Mouse (Mus musculus): ENCODE measurements around the gene Abca5. TPM values are rescaled to one million over a fixed set of nuclear protein-coding genes. Genes with fewer than 3 reads are reported as not detected.

Abca5 gene
- polyA plus RNA-seq, 1 experiment from 2014 or later, result 8.4 TPM

DNA sequence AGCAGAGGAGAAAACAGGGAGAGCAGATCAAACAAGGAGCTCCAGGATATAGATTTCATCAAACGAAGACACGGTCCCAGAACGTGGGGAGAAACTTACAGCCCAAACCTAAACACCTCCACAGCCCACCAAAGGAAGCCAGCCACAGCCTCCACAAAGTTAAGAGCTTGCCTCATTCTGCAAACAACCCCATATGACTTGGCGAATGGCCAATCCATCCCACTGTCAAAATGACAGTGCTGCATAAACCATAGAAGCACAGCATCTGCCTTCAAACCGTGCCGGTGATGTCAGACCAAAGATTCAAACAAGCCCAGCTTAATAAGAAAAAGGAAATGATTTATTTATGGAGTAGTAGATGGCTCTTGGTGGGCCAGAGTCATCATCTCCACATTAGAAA, 7.4 kb downstream of the Abca5 start:
- ATAC-seq, result peak; percentile 59
- no peak overlapping the region for H3K9ac ChIP-seq (replicated peaks; ENCODE audit: low read depth, low read length)
- no peaks in the 10 kb centered on the region for H3K27me3 ChIP-seq (replicated peaks; ENCODE audit: control insufficient read depth, insufficient read depth, low read length)
- no peaks in the 10 kb centered on the region for H3K36me3 ChIP-seq (ENCODE audit: control insufficient read depth, insufficient read depth)
- H3K9me3 ChIP-seq (ENCODE audit: control insufficient read depth, low read length), result no peaks in the 10 kb centered on the region
- WGBS, result 62% methylated on average over 6 of the region's 6 CpGs
- peaks cover 5% of the 10 kb centered on the region for H3K4me1 ChIP-seq (replicated peaks; ENCODE audit: control insufficient read depth, insufficient read depth, low read length)
- H3K27ac ChIP-seq (ENCODE audit: low read length), result no peak overlapping the region
- no peak overlapping the region for H3K4me3 ChIP-seq (replicated peaks; ENCODE audit: low read length)
- H3K4me2 ChIP-seq (ENCODE audit: low read length), result no peak overlapping the region

DNA sequence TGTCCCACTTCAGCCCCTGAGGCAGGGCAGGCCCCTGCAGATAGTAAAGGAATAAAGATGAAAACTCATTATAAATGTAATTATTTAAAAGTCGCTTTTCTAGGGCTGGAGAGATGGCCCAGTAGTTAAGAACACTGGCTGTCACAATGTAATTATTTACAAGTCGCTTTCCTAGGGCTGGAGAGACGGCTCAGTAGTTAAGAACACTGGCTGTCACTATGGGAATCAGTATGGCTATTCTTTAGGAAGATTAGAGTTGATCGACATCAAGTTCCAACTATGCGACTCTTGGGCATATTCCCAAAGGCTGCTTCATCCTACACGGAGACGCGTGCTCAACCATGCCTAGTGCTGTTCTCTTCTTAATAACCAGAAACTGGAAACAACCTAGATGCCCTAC, 15.2 kb downstream of the Abca5 start:
- no peak overlapping the region for H3K27ac ChIP-seq (ENCODE audit: low read length)
- no peak for ATAC-seq
- H3K4me2 ChIP-seq (ENCODE audit: low read length), result no peak overlapping the region
- peaks cover under 1% of the 10 kb centered on the region; the same call in 1 of the 2 replicates for H3K36me3 ChIP-seq (ENCODE audit: control insufficient read depth, insufficient read depth)
- H3K4me3 ChIP-seq (replicated peaks; ENCODE audit: low read length), result no peak overlapping the region
- H3K9me3 ChIP-seq (ENCODE audit: control insufficient read depth, low read length), result no peaks in the 10 kb centered on the region
- H3K27me3 ChIP-seq (replicated peaks; ENCODE audit: control insufficient read depth, insufficient read depth, low read length), result no peaks in the 10 kb centered on the region
- 42% methylated on average over 8 of the region's 8 CpGs for whole genome bisulfite sequencing
- no peaks in the 10 kb centered on the region for H3K4me1 ChIP-seq (replicated peaks; ENCODE audit: control insufficient read depth, insufficient read depth, low read length)
- no peak overlapping the region for H3K9ac ChIP-seq (replicated peaks; ENCODE audit: low read depth, low read length)

DNA sequence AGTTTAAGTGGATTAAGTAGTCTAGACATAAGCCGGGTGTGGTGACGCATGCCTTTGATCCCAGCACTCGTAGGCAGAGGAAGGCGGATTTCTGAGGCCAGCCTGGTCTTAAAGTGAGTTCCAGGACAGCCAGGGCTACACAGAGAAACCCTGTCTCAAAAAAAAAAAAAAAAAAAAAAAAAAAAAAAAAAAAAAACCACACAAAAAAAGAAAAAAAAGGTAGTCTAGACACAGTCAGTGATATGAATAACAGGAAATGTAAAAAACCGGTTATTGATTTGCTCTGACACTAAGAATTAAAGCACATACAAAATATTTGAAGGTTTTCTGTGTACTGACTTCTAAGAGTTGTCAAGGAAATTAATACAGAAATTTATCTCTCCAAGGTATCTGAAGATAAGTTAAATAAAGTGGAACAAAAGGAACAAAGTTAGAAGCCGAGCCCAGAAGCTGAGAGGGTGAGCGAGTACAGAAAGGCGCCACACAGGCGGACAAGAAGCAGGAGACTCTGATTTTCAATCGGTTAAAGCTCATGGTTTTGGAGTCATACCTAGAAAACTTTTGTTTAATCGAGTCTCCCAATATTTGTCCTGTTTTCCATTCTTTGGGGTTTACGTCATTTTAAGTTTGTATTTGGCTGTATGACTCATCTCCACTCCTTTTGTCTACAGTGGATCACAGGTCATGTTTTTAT, 30.9 kb downstream of the Abca5 start:
- Histone ChIP-seq H3K4me2 (ENCODE audit: low read length) (no peak overlapping the region), H3K9me3 (ENCODE audit: control insufficient read depth, low read length) (no peaks in the 10 kb centered on the region), H3K4me1 (replicated peaks; ENCODE audit: control insufficient read depth, insufficient read depth, low read length) (no peaks in the 10 kb centered on the region), H3K27ac (ENCODE audit: low read length) (no peak overlapping the region), H3K4me3 (replicated peaks; ENCODE audit: low read length) (no peak overlapping the region), H3K27me3 (replicated peaks; ENCODE audit: control insufficient read depth, insufficient read depth, low read length) (no peaks in the 10 kb centered on the region), H3K9ac (replicated peaks; ENCODE audit: low read depth, low read length) (no peak overlapping the region), H3K36me3 (ENCODE audit: control insufficient read depth, insufficient read depth) (no peaks in the 10 kb centered on the region)
- ATAC-seq, result no peak
- 85% methylated on average over 12 of the region's 12 CpGs for WGBS

DNA sequence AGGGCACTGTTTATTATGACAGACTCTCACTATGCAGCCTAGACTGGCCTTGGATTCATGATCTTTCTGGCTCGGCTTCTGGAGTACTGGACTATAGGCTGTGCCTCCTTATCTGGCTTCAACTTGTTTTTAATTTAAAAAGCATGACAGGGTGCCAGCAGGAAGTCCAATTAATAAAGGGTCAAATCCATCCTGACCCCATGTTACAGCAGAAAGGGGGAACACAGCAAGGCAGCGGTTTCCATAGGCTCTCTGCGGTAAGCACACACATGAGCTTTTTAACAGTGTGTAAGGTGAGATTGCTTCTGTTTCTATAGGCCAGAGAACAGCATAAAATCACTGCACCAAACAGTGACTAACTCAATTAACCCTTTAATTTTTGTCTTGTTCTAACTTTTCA, 34.1 kb downstream of the Abca5 start:
- 16% methylated on average over 3 of the region's 3 CpGs for WGBS
- Histone ChIP-seq H3K4me1 (replicated peaks; ENCODE audit: control insufficient read depth, insufficient read depth, low read length) (no peaks in the 10 kb centered on the region), H3K9me3 (ENCODE audit: control insufficient read depth, low read length) (no peaks in the 10 kb centered on the region), H3K27me3 (replicated peaks; ENCODE audit: control insufficient read depth, insufficient read depth, low read length) (no peaks in the 10 kb centered on the region), H3K4me2 (ENCODE audit: low read length) (no peak overlapping the region), H3K9ac (replicated peaks; ENCODE audit: low read depth, low read length) (no peak overlapping the region), H3K27ac (ENCODE audit: low read length) (no peak overlapping the region), H3K4me3 (replicated peaks; ENCODE audit: low read length) (no peak overlapping the region), H3K36me3 (ENCODE audit: control insufficient read depth, insufficient read depth) (no peaks in the 10 kb centered on the region)
- no peak for ATAC-seq

DNA sequence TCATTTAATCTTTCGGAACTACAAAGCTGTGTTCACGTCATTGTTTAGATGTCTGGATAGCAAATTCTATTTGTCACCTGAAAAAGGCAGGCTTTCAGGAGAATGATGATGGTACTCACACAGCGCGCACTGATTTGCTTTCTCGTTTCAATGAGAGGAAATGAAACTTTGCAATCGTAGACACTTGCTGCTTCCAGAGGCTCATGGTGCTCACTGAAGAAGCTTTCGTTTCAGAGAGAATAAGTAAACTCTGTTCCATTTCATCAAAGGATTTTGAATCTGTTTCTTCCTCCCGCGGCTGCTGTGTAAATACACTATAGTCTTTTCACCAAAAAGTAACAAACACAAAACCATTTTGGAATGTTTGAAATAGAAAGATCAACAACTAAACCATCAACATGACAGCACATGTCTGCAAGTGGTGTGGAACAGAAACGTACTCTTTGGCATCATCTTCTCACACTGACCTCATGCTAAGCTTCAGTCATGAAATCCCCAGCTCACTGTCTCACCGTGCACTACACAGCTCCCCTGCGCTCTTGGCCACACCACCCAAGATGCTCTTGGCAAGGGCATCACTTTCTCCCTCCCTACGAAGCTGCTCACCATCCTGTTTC, 39.5 kb downstream of the Abca5 start:
- Histone ChIP-seq H3K4me1 (replicated peaks; ENCODE audit: control insufficient read depth, insufficient read depth, low read length) (no peaks in the 10 kb centered on the region), H3K36me3 (ENCODE audit: control insufficient read depth, insufficient read depth) (peaks cover 2% of the 10 kb centered on the region; the same call in 1 of the 2 replicates), H3K4me3 (replicated peaks; ENCODE audit: low read length) (no peak overlapping the region), H3K27ac (ENCODE audit: low read length) (no peak overlapping the region), H3K9ac (replicated peaks; ENCODE audit: low read depth, low read length) (no peak overlapping the region), H3K27me3 (replicated peaks; ENCODE audit: control insufficient read depth, insufficient read depth, low read length) (no peaks in the 10 kb centered on the region), H3K9me3 (ENCODE audit: control insufficient read depth, low read length) (no peaks in the 10 kb centered on the region), H3K4me2 (ENCODE audit: low read length) (no peak overlapping the region)
- WGBS, result 86% methylated on average over 13 of the region's 13 CpGs
- ATAC-seq, result no peak

DNA sequence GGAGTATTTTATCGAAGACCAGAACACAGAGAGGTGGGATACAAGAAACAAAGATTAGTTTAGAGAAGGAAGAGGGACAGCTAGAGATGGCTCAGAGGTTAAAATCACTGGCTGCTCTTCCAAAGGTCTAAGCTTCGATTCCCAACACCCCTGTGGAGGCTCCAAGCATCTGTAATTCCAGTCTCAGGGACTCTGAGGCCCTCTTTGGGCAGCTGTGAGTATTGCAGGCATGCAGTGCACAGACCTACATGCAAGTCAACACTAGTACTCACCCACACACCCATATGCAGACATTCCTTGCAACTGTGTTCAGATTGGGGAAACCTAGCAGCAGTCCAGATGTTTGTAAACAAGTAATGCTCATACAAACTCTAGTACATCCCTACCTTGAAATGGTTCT, 46.9 kb downstream of the Abca5 start:
- no peaks in the 10 kb centered on the region for H3K27me3 ChIP-seq (replicated peaks; ENCODE audit: control insufficient read depth, insufficient read depth, low read length)
- WGBS, result 62% methylated on average over 2 of the region's 2 CpGs
- no peaks in the 10 kb centered on the region for H3K9me3 ChIP-seq (ENCODE audit: control insufficient read depth, low read length)
- H3K4me3 ChIP-seq (replicated peaks; ENCODE audit: low read length), result no peak overlapping the region
- H3K4me1 ChIP-seq (replicated peaks; ENCODE audit: control insufficient read depth, insufficient read depth, low read length), result 0 out of 2 replicates have a peak, but pooled peaks cover 4% of the 10 kb centered on the region
- no peak for ATAC-seq
- H3K9ac ChIP-seq (replicated peaks; ENCODE audit: low read depth, low read length), result no peak overlapping the region
- H3K27ac ChIP-seq (ENCODE audit: low read length), result no peak overlapping the region
- no peaks in the 10 kb centered on the region for H3K36me3 ChIP-seq (ENCODE audit: control insufficient read depth, insufficient read depth)
- H3K4me2 ChIP-seq (ENCODE audit: low read length), result no peak overlapping the region

DNA sequence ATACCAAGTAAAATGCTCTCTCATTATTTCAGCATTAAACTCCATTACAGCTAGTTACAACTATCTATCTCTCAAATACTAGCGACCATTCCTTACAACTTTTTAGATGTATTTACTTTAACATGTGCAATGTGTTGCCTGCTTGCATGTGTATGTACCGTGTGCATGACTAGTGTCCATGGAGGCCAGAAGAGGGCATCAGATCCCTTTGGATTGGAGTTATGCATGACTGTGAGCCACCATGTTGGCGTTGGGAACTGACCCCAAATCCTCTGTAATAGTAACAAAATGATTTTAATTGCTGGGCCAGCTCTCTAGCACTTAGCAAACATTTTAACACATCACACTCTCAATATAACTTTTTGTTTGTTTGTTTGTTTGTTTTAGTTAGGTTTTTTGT, 49.1 kb downstream of the Abca5 start:
- H3K4me2 ChIP-seq (ENCODE audit: low read length), result no peak overlapping the region
- H3K36me3 ChIP-seq (ENCODE audit: control insufficient read depth, insufficient read depth), result no peaks in the 10 kb centered on the region
- no peak for ATAC-seq
- no peak overlapping the region for H3K27ac ChIP-seq (ENCODE audit: low read length)
- no peaks in the 10 kb centered on the region for H3K27me3 ChIP-seq (replicated peaks; ENCODE audit: control insufficient read depth, insufficient read depth, low read length)
- no peak overlapping the region for H3K9ac ChIP-seq (replicated peaks; ENCODE audit: low read depth, low read length)
- no peak overlapping the region for H3K4me3 ChIP-seq (replicated peaks; ENCODE audit: low read length)
- 92% methylated on average over 3 of the region's 3 CpGs for WGBS
- H3K9me3 ChIP-seq (ENCODE audit: control insufficient read depth, low read length), result no peaks in the 10 kb centered on the region
- 0 out of 2 replicates have a peak, but pooled peaks cover 4% of the 10 kb centered on the region for H3K4me1 ChIP-seq (replicated peaks; ENCODE audit: control insufficient read depth, insufficient read depth, low read length)

DNA sequence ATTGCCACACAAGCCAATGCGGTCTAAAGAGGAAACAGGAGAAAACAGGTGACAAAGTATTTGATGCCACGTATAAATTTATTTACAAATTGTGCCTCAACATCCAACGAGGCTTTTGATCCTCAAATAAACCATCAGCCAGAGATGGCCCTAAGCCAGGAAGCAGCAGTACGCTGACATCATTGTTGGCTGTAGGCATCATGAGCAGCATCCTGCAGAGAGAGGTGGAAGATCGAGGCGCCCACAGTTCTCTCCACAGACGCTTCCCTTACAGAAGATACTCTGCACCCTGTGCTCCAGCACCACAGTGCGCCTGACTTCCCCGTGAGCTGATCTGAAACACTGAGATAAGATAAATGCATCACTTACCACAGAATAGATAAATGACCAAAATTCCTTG, 49.8 kb downstream of the Abca5 start:
- H3K4me1 ChIP-seq (replicated peaks; ENCODE audit: control insufficient read depth, insufficient read depth, low read length), result 0 out of 2 replicates have a peak, but pooled peaks cover 4% of the 10 kb centered on the region
- no peaks in the 10 kb centered on the region for H3K27me3 ChIP-seq (replicated peaks; ENCODE audit: control insufficient read depth, insufficient read depth, low read length)
- no peak overlapping the region for H3K4me2 ChIP-seq (ENCODE audit: low read length)
- no peak overlapping the region for H3K4me3 ChIP-seq (replicated peaks; ENCODE audit: low read length)
- H3K9ac ChIP-seq (replicated peaks; ENCODE audit: low read depth, low read length), result no peak overlapping the region
- no peak overlapping the region for H3K27ac ChIP-seq (ENCODE audit: low read length)
- 60% methylated on average over 9 of the region's 9 CpGs for WGBS
- H3K36me3 ChIP-seq (ENCODE audit: control insufficient read depth, insufficient read depth), result no peaks in the 10 kb centered on the region
- H3K9me3 ChIP-seq (ENCODE audit: control insufficient read depth, low read length), result no peaks in the 10 kb centered on the region
- no peak for ATAC-seq

DNA sequence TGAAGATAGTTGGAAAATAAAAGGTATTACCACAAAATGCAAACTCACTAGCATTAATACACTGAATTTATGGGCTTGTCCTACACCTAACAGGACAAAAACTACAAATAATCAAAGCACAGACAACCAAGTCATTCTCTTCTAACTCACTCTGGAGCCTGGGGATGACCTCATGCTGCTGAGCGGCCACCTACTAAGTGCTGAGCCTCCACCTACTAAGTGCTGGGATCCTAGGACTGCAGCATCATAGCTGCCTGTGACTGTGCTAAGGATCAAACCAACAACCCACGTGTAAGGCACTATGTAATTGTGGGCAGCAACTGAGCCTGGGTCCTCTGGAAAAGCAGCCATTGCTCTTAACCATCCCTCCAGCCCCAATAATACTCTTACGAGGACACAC, 51.2 kb downstream of the Abca5 start:
- Histone ChIP-seq H3K36me3 (ENCODE audit: control insufficient read depth, insufficient read depth) (no peaks in the 10 kb centered on the region), H3K4me3 (replicated peaks; ENCODE audit: low read length) (no peak overlapping the region), H3K4me2 (ENCODE audit: low read length) (no peak overlapping the region), H3K9ac (replicated peaks; ENCODE audit: low read depth, low read length) (no peak overlapping the region), H3K27ac (ENCODE audit: low read length) (no peak overlapping the region), H3K4me1 (replicated peaks; ENCODE audit: control insufficient read depth, insufficient read depth, low read length) (0 out of 2 replicates have a peak, but pooled peaks cover 4% of the 10 kb centered on the region), H3K27me3 (replicated peaks; ENCODE audit: control insufficient read depth, insufficient read depth, low read length) (no peaks in the 10 kb centered on the region), H3K9me3 (ENCODE audit: control insufficient read depth, low read length) (no peaks in the 10 kb centered on the region)
- 81% methylated on average over 3 of the region's 3 CpGs for WGBS
- no peak for ATAC-seq

Measured in forebrain, embryonic 16.5 days (tissue).